Mouse (Mus musculus) hindbrain, embryonic 13.5 days (tissue): ENCODE measurements around the gene Cchcr1. TPM values are rescaled to one million over a fixed set of nuclear protein-coding genes. Genes with fewer than 3 reads are reported as not detected.
"Not testable (repeated sequence)": the region's sequence is repeated elsewhere in the genome, so short reads cannot be mapped to it uniquely, and the experiment has no call there.

Experiments
- ATAC-seq: fragments of 200-750 bp; cut with Nextera tagmentation; 2 replicates; pipeline ENCODE4 v1.8.0; 2017; ENCODE audit warnings: moderate TSS enrichment; ENCODE audit not compliant: low FRiP score
- H3K27ac ChIP-seq: fragments of 300-500 bp; sonication (generic); 2 replicates; pipeline ENCODE4 v1.5.1; 2015; ENCODE audit warnings: inconsistent platforms, mild to moderate bottlenecking, moderate library complexity
- H3K27me3 ChIP-seq: fragments of 300-500 bp; sonication (generic); 2 replicates; pipeline ENCODE4 v1.6.1; 2015; ENCODE audit warnings: mild to moderate bottlenecking, inconsistent platforms
- H3K36me3 ChIP-seq: fragments of 300-500 bp; sonication (generic); 2 replicates; pipeline ENCODE4 v1.6.1; 2015; ENCODE audit warnings: mild to moderate bottlenecking, inconsistent platforms
- H3K4me1 ChIP-seq: fragments of 300-500 bp; sonication (generic); replicated peaks from 2 replicates; pipeline ENCODE4 v1.6.1; 2015; ENCODE audit warnings: inconsistent platforms
- H3K4me2 ChIP-seq: fragments of 300-500 bp; sonication (generic); 2 replicates; pipeline ENCODE4 v1.6.1; 2015; ENCODE audit warnings: inconsistent platforms, mild to moderate bottlenecking, moderate library complexity
- H3K4me3 ChIP-seq: fragments of 300-500 bp; sonication (generic); 2 replicates; pipeline ENCODE4 v1.5.1; 2015; ENCODE audit warnings: mild to moderate bottlenecking, inconsistent platforms
- H3K9ac ChIP-seq: fragments of 300-500 bp; sonication (generic); 2 replicates; pipeline ENCODE4 v1.6.1; 2015; ENCODE audit warnings: mild to moderate bottlenecking, inconsistent platforms
- H3K9me3 ChIP-seq: fragments of 300-500 bp; sonication (generic); 2 replicates; pipeline ENCODE4 v1.6.1; 2016; ENCODE audit warnings: inconsistent platforms
- WGBS: fragments of 180-500 bp; shearing (Covaris S2); methylation state at CpG from one replicate; pipeline ENCODE4 v1.1.7; 2015; 5-methylcytosine and 5-hydroxymethylcytosine counted together
- polyA plus RNA-seq: library from polyadenylated mRNA; unstranded; fragments of >200 nt; fragmentation: Nextera tagmentation; extraction: Ambion mirVana; gene quantifications from 2 replicates; pipeline ENCODE4 v1.2.1, GENCODE M21; 2015

Cchcr1 gene
- polyA plus RNA-seq, 1 experiment from 2014 or later = 6.3 TPM

- 16% methylated on average over 8 of the region's 8 CpGs for WGBS
- Histone ChIP-seq H3K27me3 (peaks cover 54% of the 10 kb centered on the region), H3K4me2 (no peak overlapping the region), H3K9me3 (no peaks in the 10 kb centered on the region), H3K4me1 (no peaks in the 10 kb centered on the region), H3K27ac (no peak overlapping the region), H3K36me3 (no peaks in the 10 kb centered on the region), H3K9ac (no peak overlapping the region), H3K4me3 (no peak overlapping the region)
- no peak for ATAC-seq
Observed at GRCm38 (mm10) chr17:35504628-35505481, 12.0 kb upstream of the Cchcr1 start.

- H3K4me2 ChIP-seq = no peak within 1 kb of the TSS
- H3K4me3 ChIP-seq = no peak within 1 kb of the TSS
- ATAC-seq = no peak
- no peaks in the 10 kb centered on the region for H3K36me3 ChIP-seq
- no peak within 1 kb of the TSS for H3K9ac ChIP-seq
- 26% methylated on average over 13 of the region's 13 CpGs for WGBS
- no peak within 1 kb of the TSS for H3K27ac ChIP-seq
- H3K4me1 ChIP-seq = no peaks in the 10 kb centered on the region
- H3K9me3 ChIP-seq = no peaks in the 10 kb centered on the region
- H3K27me3 ChIP-seq = peaks cover 54% of the 10 kb centered on the region
Observed at GRCm38 (mm10) chr17:35505776-35506175, 11.1 kb upstream of the Cchcr1 start, which contains the start of gene Pou5f1. Gene Pou5f1, plus strand, starts transcription at chr17:35506018.

DNA sequence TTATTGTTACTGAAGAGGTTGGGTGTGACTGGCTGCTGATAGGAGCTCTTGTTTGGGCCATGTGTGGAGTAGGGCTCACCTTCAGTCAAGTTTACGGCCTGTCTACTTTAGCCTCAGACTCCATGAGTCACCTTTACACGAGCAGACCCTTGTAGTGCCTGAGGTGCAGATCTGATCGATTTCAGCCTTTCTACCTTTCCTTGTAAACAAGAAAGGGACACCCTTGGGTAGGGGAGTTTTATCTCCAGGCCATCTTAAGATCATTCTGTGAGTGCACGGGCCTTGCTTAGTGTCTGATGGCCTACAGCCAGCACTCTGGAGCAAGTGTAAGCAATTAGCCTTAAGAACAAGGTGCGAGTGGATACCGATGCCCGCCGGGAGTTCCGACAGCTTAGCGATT, 10.0 kb upstream of the Cchcr1 start:
- Histone ChIP-seq H3K27ac (no peak overlapping the region), H3K27me3 (peaks cover 54% of the 10 kb centered on the region), H3K9ac (no peak overlapping the region), H3K9me3 (no peaks in the 10 kb centered on the region), H3K4me3 (no peak overlapping the region), H3K4me2 (no peak overlapping the region), H3K4me1 (no peaks in the 10 kb centered on the region), H3K36me3 (no peaks in the 10 kb centered on the region)
- 15% methylated on average over 10 of the region's 10 CpGs for WGBS
- no peak for ATAC-seq

GRCm38 (mm10) chr17:35507556-35508260, 9.2 kb upstream of the Cchcr1 start:
- Histone ChIP-seq H3K4me1 (no peaks in the 10 kb centered on the region), H3K9ac (no peak overlapping the region), H3K4me2 (no peak overlapping the region), H3K27ac (no peak overlapping the region), H3K36me3 (no peaks in the 10 kb centered on the region), H3K9me3 (no peaks in the 10 kb centered on the region), H3K4me3 (no peak overlapping the region), H3K27me3 (peaks cover 52% of the 10 kb centered on the region)
- 28% methylated on average over 13 of the region's 13 CpGs for WGBS
- no peak for ATAC-seq

- H3K27ac ChIP-seq, H3K4me1 ChIP-seq, H3K4me3 ChIP-seq, H3K36me3 ChIP-seq, ATAC-seq, H3K4me2 ChIP-seq, H3K9me3 ChIP-seq, H3K9ac ChIP-seq: not testable (repeated sequence)
- H3K27me3 ChIP-seq = peaks cover 50% of the 10 kb centered on the region
- 59% methylated on average over 5 of the region's 5 CpGs for WGBS
Observed at GRCm38 (mm10) chr17:35508279-35508678, 8.6 kb upstream of the Cchcr1 start.

DNA sequence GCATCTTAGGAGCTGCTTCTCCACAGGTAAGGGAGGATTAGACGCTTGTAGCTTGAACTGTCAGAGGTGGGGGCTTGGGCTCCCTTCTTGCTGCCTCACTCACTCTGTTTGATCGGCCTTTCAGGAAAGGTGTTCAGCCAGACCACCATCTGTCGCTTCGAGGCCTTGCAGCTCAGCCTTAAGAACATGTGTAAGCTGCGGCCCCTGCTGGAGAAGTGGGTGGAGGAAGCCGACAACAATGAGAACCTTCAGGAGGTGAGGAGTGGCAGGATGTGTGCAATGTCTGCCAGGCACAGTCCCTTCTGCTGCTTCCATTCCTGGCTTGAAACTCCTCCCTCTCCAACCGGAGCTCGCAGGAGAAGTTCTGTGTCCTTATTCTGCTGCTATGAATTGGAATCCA, 7.6 kb upstream of the Cchcr1 start:
- Histone ChIP-seq H3K27ac (no peak overlapping the region), H3K4me1 (peaks cover 3% of the 10 kb centered on the region; the same call in 1 of the 2 replicates), H3K27me3 (peaks cover 50% of the 10 kb centered on the region), H3K4me3 (no peak overlapping the region), H3K9me3 (no peaks in the 10 kb centered on the region), H3K9ac (no peak overlapping the region), H3K4me2 (no peak overlapping the region), H3K36me3 (no peaks in the 10 kb centered on the region)
- ATAC-seq = no peak
- WGBS = 54% methylated on average over 8 of the region's 8 CpGs

- no peak for ATAC-seq
- H3K4me2 ChIP-seq = no peak overlapping the region
- WGBS = 85% methylated on average over 7 of the region's 7 CpGs
Observed at GRCm38 (mm10) chr17:35512916-35513626, 3.8 kb upstream of the Cchcr1 start.

GRCm38 (mm10) chr17:35513886-35514285, 3.0 kb upstream of the Cchcr1 start:
- peaks cover 38% of the 10 kb centered on the region for H3K4me1 ChIP-seq
- H3K9ac ChIP-seq = no peak overlapping the region
- no peak for ATAC-seq
- peaks cover 22% of the 10 kb centered on the region for H3K27me3 ChIP-seq
- WGBS = 13% methylated on average over 2 of the region's 2 CpGs
- no peak overlapping the region for H3K4me2 ChIP-seq
- H3K4me3 ChIP-seq = no peak overlapping the region
- H3K9me3 ChIP-seq = no peaks in the 10 kb centered on the region
- H3K27ac ChIP-seq = no peak overlapping the region
- no peaks in the 10 kb centered on the region for H3K36me3 ChIP-seq

More at GRCm38 (mm10) chr17:35512916-35513626, 3.8 kb upstream of the Cchcr1 start:
- Histone ChIP-seq H3K9me3 (no peaks in the 10 kb centered on the region), H3K36me3 (no peaks in the 10 kb centered on the region), H3K27ac (no peak overlapping the region), H3K4me1 (peaks cover 35% of the 10 kb centered on the region), H3K27me3 (peaks cover 26% of the 10 kb centered on the region), H3K4me3 (no peak overlapping the region), H3K9ac (no peak overlapping the region)

DNA sequence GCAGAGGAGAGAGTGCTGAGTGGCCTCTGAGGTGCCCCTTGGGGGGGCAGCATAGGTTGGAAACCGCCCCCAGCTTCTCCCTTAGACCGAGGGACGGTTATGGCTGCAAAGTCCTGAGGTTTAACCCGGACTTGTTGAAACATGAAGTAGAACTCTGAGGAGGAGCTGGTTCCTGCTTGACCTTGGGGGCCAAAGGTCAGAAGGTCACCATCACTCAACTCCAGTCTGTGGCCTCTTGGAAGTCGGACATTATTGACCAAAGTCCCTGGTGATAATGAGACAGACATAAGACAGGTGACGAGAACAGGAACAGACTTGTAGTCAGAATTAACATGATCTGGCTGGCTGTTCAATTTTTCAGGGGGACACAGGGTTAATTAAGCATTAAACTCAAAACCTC, 2.1 kb upstream of the Cchcr1 start:
- Histone ChIP-seq H3K4me2 (0 out of 2 replicates have a peak overlapping the region, but pooled peaks have one; percentile 84), H3K36me3 (no peaks in the 10 kb centered on the region), H3K27ac (no peak overlapping the region), H3K9ac (0 out of 2 replicates have a peak overlapping the region, but pooled peaks have one; percentile 6), H3K4me1 (peaks cover 38% of the 10 kb centered on the region), H3K27me3 (peaks cover 15% of the 10 kb centered on the region; the same call in 1 of the 2 replicates), H3K9me3 (no peaks in the 10 kb centered on the region), H3K4me3 (no peak overlapping the region)
- 40% methylated on average over 6 of the region's 6 CpGs for WGBS
- ATAC-seq = no peak

DNA sequence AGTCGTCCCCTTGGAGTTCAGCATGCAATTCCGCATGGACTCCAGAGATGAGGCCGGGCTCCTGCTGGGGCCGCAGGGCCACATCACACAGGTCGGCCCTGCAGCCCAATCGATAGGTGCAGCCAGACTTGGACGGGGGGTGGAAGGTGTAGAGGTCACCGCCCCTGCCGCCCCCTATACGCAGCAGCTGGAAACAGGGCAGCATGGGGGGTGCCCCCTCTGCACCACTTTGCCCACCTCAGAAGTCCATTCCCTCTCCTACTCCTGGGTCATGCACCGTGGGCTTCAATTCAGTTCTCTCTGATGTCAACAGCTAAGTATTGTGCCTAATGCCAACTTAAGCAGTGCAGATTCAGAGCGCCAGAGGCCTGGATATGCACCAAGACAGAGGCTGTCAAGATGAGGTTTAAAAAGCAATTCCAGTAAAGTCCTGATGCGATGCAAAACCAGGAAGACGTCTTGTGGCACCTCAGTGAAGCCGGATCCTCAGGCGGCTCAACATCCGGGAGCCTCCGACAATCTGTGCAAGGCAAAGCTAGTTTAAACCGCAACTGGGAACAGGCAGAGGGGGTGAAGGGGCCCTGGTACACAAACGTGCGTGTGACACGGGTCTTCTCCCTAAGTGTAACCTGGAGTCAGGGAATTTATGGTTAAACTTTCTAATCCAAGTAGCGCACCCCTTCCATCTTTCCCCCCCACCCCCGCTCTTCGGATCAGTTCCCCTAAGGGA, 824 bp upstream of the Cchcr1 start:
- ATAC-seq = peak; percentile 44; the same call in 1 of the 2 replicates
- Histone ChIP-seq H3K36me3 (no peaks in the 10 kb centered on the region), H3K27ac (no peak overlapping the region), H3K4me1 (peaks cover 38% of the 10 kb centered on the region), H3K4me3 (peak overlapping the region; percentile 56), H3K27me3 (peaks cover 14% of the 10 kb centered on the region; the same call in 1 of the 2 replicates), H3K9me3 (no peaks in the 10 kb centered on the region), H3K4me2 (peak overlapping the region; percentile 84), H3K9ac (peak overlapping the region; percentile 71)
- 5% methylated on average over 25 of the region's 25 CpGs for WGBS

- H3K4me3 ChIP-seq = peak overlapping the region; percentile 56
- 9% methylated on average over 12 of the region's 12 CpGs for WGBS
- H3K4me2 ChIP-seq = peak overlapping the region; percentile 84
- H3K36me3 ChIP-seq = no peaks in the 10 kb centered on the region
- H3K27me3 ChIP-seq = peaks cover 14% of the 10 kb centered on the region; the same call in 1 of the 2 replicates
- H3K4me1 ChIP-seq = peaks cover 38% of the 10 kb centered on the region
- H3K9me3 ChIP-seq = no peaks in the 10 kb centered on the region
- no peak overlapping the region for H3K27ac ChIP-seq
- H3K9ac ChIP-seq = peak overlapping the region; percentile 61
- no peak for ATAC-seq
Observed at GRCm38 (mm10) chr17:35517526-35517925, 626 bp downstream of the Cchcr1 start.
